Mouse (Mus musculus): ENCODE measurements around the gene Olfr1220. TPM values are rescaled to one million over a fixed set of nuclear protein-coding genes. Genes with fewer than 3 reads are reported as not detected.

Olfr1220 gene
- polyA plus RNA-seq (2012; rRNA removed) (not detected in 2 replicates), polyA plus RNA-seq (2014; fragmentation: Nextera tagmentation; extraction: Ambion mirVana) (not detected in 2 replicates)

- Histone ChIP-seq H3K4me1 (replicated peaks; ENCODE audit: control insufficient read depth in 2 of 2, insufficient read depth in 2 of 2, low read length in 1 of 2) (no peaks in the 10 kb centered on the region), H3K27me3 (ENCODE audit: control insufficient read depth, insufficient read depth, low read length) (no peaks in the 10 kb centered on the region), H3K4me2 (ENCODE audit: low read depth) (no peak within 1 kb of the TSS), H3K9me3 (ENCODE audit: control insufficient read depth, low read length) (no peaks in the 10 kb centered on the region), H3K4me3 (ENCODE audit: insufficient read depth in 1 of 2, low read depth in 2 of 2, low read length in 2 of 2) (no peak within 1 kb of the TSS), H3K27ac (no peak within 1 kb of the TSS), H3K9ac (replicated peaks) (no peak within 1 kb of the TSS), H3K36me3 (replicated peaks; ENCODE audit: control insufficient read depth, insufficient read depth, low read depth) (no peaks in the 10 kb centered on the region)
- no peak for DNase-seq (ENCODE audit: low read depth in 3 of 3, low spot score in 3 of 3)
- 55% methylated on average over 3 of the region's 3 CpGs for WGBS (ENCODE audit: insufficient replicate concordance)
- TF ChIP-seq CTCF (IDR thresholded peaks at IDR 0.05; ENCODE audit: low read depth), result no peak
- TF ChIP-seq EP300 (IDR thresholded peaks at IDR 0.05; ENCODE audit: low read depth), result no peak
- no peak for ATAC-seq (ENCODE audit: insufficient read depth)
Observed at GRCm38 (mm10) chr2:89106735-89107134, at the start of gene Olfr1220. Gene Olfr1220 (minus strand): TSS chr2:89106835.

- H3K27me3 ChIP-seq (ENCODE audit: control insufficient read depth, insufficient read depth, low read length), result no peaks in the 10 kb centered on the region
Observed at GRCm38 (mm10) chr2:89151460-89151859, 44.8 kb upstream of the Olfr1220 start, which contains the start of gene Olfr1223. Gene Olfr1223 (minus strand): TSS chr2:89151560.

GRCm38 (mm10) chr2:89132954-89133353 is 26.3 kb upstream of the Olfr1220 start, which contains the start of gene Olfr1222:
Gene Olfr1222 (minus strand): TSS chr2:89133054.
- no peak within 1 kb of the TSS for H3K4me3 ChIP-seq (ENCODE audit: insufficient read depth in 1 of 2, low read depth in 2 of 2, low read length in 2 of 2)
- ATAC-seq (ENCODE audit: insufficient read depth) (no peak), DNase-seq (ENCODE audit: low read depth in 3 of 3, low spot score in 3 of 3) (no peak)
- 38% methylated on average over 3 of the region's 3 CpGs for WGBS (ENCODE audit: insufficient replicate concordance)
- no peak within 1 kb of the TSS for H3K9ac ChIP-seq (replicated peaks)
- no peak within 1 kb of the TSS for H3K27ac ChIP-seq
- H3K4me2 ChIP-seq (ENCODE audit: low read depth), result no peak within 1 kb of the TSS
- H3K4me1 ChIP-seq (replicated peaks; ENCODE audit: control insufficient read depth in 2 of 2, insufficient read depth in 2 of 2, low read length in 1 of 2), result no peaks in the 10 kb centered on the region
- no peaks in the 10 kb centered on the region for H3K9me3 ChIP-seq (ENCODE audit: control insufficient read depth, low read length)
- H3K36me3 ChIP-seq (replicated peaks; ENCODE audit: control insufficient read depth, insufficient read depth, low read depth), result no peaks in the 10 kb centered on the region
- H3K27me3 ChIP-seq (ENCODE audit: control insufficient read depth, insufficient read depth, low read length), result no peaks in the 10 kb centered on the region
- TF ChIP-seq EP300 (IDR thresholded peaks at IDR 0.05; ENCODE audit: low read depth) (no peak), CTCF (IDR thresholded peaks at IDR 0.05; ENCODE audit: low read depth) (no peak)

More at GRCm38 (mm10) chr2:89151460-89151859, 44.8 kb upstream of the Olfr1220 start, which contains the start of gene Olfr1223:
- ATAC-seq (ENCODE audit: insufficient read depth) (no peak), DNase-seq (ENCODE audit: low read depth in 3 of 3, low spot score in 3 of 3) (no peak)
- Histone ChIP-seq H3K27ac (no peak within 1 kb of the TSS), H3K4me2 (ENCODE audit: low read depth) (no peak within 1 kb of the TSS), H3K36me3 (replicated peaks; ENCODE audit: control insufficient read depth, insufficient read depth, low read depth) (no peaks in the 10 kb centered on the region), H3K4me3 (ENCODE audit: insufficient read depth in 1 of 2, low read depth in 2 of 2, low read length in 2 of 2) (no peak within 1 kb of the TSS), H3K9me3 (ENCODE audit: control insufficient read depth, low read length) (no peaks in the 10 kb centered on the region), H3K9ac (replicated peaks) (no peak within 1 kb of the TSS), H3K4me1 (replicated peaks; ENCODE audit: control insufficient read depth in 2 of 2, insufficient read depth in 2 of 2, low read length in 1 of 2) (no peaks in the 10 kb centered on the region)
- TF ChIP-seq EP300 (IDR thresholded peaks at IDR 0.05; ENCODE audit: low read depth), result no peak
- no peak for TF ChIP-seq CTCF (IDR thresholded peaks at IDR 0.05; ENCODE audit: low read depth)
- 47% methylated on average over 1 of the region's 1 CpGs for WGBS (ENCODE audit: insufficient replicate concordance)

- no peak for TF ChIP-seq EP300 (IDR thresholded peaks at IDR 0.05; ENCODE audit: low read depth)
- TF ChIP-seq CTCF (IDR thresholded peaks at IDR 0.05; ENCODE audit: low read depth), result no peak
- ATAC-seq (ENCODE audit: insufficient read depth) (no peak), DNase-seq (ENCODE audit: low read depth in 3 of 3, low spot score in 3 of 3) (no peak)
- H3K27me3 ChIP-seq (ENCODE audit: control insufficient read depth, insufficient read depth, low read length), result no peaks in the 10 kb centered on the region
- no peak within 1 kb of the TSS for H3K9ac ChIP-seq (replicated peaks)
- no peaks in the 10 kb centered on the region for H3K9me3 ChIP-seq (ENCODE audit: control insufficient read depth, low read length)
- 36% methylated on average over 2 of the region's 2 CpGs for WGBS (ENCODE audit: insufficient replicate concordance)
- no peak within 1 kb of the TSS for H3K4me2 ChIP-seq (ENCODE audit: low read depth)
- H3K36me3 ChIP-seq (replicated peaks; ENCODE audit: control insufficient read depth, insufficient read depth, low read depth), result no peaks in the 10 kb centered on the region
- H3K4me3 ChIP-seq (ENCODE audit: insufficient read depth in 1 of 2, low read depth in 2 of 2, low read length in 2 of 2), result no peak within 1 kb of the TSS
- no peaks in the 10 kb centered on the region for H3K4me1 ChIP-seq (replicated peaks; ENCODE audit: control insufficient read depth in 2 of 2, insufficient read depth in 2 of 2, low read length in 1 of 2)
- H3K27ac ChIP-seq, result no peak within 1 kb of the TSS
Observed at GRCm38 (mm10) chr2:89117183-89117582, 10.5 kb upstream of the Olfr1220 start, which contains the start of gene Olfr1221. Gene Olfr1221 (minus strand): TSS chr2:89117283.

- Histone ChIP-seq H3K9ac (replicated peaks) (no peak overlapping the region), H3K4me2 (ENCODE audit: low read depth) (no peak overlapping the region), H3K27ac (no peak overlapping the region), H3K36me3 (replicated peaks; ENCODE audit: control insufficient read depth, insufficient read depth, low read depth) (no peaks in the 10 kb centered on the region), H3K9me3 (ENCODE audit: control insufficient read depth, low read length) (no peaks in the 10 kb centered on the region), H3K4me3 (ENCODE audit: insufficient read depth in 1 of 2, low read depth in 2 of 2, low read length in 2 of 2) (no peak overlapping the region), H3K4me1 (replicated peaks; ENCODE audit: control insufficient read depth in 2 of 2, insufficient read depth in 2 of 2, low read length in 1 of 2) (no peaks in the 10 kb centered on the region), H3K27me3 (ENCODE audit: control insufficient read depth, insufficient read depth, low read length) (no peaks in the 10 kb centered on the region)
- ATAC-seq (ENCODE audit: insufficient read depth), result no peak
- TF ChIP-seq CTCF (IDR thresholded peaks at IDR 0.05; ENCODE audit: low read depth), result no peak
- TF ChIP-seq EP300 (IDR thresholded peaks at IDR 0.05; ENCODE audit: low read depth), result no peak
- DNase-seq (ENCODE audit: low read depth in 3 of 3, low spot score in 3 of 3), result no peak
Observed at GRCm38 (mm10) chr2:89105651-89106050, 984 bp downstream of the Olfr1220 start.

All from liver, embryonic 14.5 days (tissue).